Mouse (Mus musculus): ENCODE measurements at regions not wholly inside any gene's neighbourhood (a gene's known extent, or its start where the extent isn't known, plus 50 kb on each side); places are given as distances from the start of the nearest gene placed in this dataset.

- CTCF ChIA-PET: no interaction called here
These were observed 51.9 kb upstream of the Lgalsl start for GRCm38 (mm10) chr11:20882756-20883155.

GRCm38 (mm10) chr11:20883907-20884306 lies 53.1 kb upstream of the Lgalsl start:
- CTCF ChIA-PET: no interaction called here

GRCm38 (mm10) chr11:20887044-20887443 lies 56.2 kb upstream of the Lgalsl start:
- CTCF ChIA-PET: no interaction called here

GRCm38 (mm10) chr11:20890479-20890878 lies 59.6 kb upstream of the Lgalsl start:
- CTCF ChIA-PET: no interaction called here

GRCm38 (mm10) chr11:20891711-20892110 lies 60.9 kb upstream of the Lgalsl start:
- CTCF ChIA-PET: no interaction called here

- CTCF ChIA-PET: no interaction called here
These were observed 65.6 kb upstream of the Lgalsl start for GRCm38 (mm10) chr11:20896277-20897123.

GRCm38 (mm10) chr11:20897468-20897867 lies 66.6 kb upstream of the Lgalsl start:
- CTCF ChIA-PET: no interaction called here

GRCm38 (mm10) chr11:20898558-20898957 lies 67.7 kb upstream of the Lgalsl start:
- CTCF ChIA-PET: no interaction called here

- CTCF ChIA-PET: interaction anchor here (0.6 kb wide), 1 partner anchor 194 kb away, joined by 4 read pairs; no protein-coding TSS in a partner anchor
These were observed 68.9 kb upstream of the Lgalsl start for GRCm38 (mm10) chr11:20899766-20900165.

- CTCF ChIA-PET: no interaction called here
These were observed 71.1 kb upstream of the Lgalsl start for GRCm38 (mm10) chr11:20902001-20902400.

- CTCF ChIA-PET: no interaction called here
These were observed 72.1 kb upstream of the Lgalsl start for GRCm38 (mm10) chr11:20902910-20903309.

- CTCF ChIA-PET: no interaction called here
These were observed 77.1 kb upstream of the Lgalsl start for GRCm38 (mm10) chr11:20907996-20908395.

- CTCF ChIA-PET: no interaction called here
These were observed 77.6 kb upstream of the Lgalsl start for GRCm38 (mm10) chr11:20908471-20908870.

- CTCF ChIA-PET: interaction anchor here (0.9 kb wide), 1 partner anchor 264 kb away, joined by 4 read pairs; no protein-coding TSS in a partner anchor
These were observed 82.2 kb upstream of the Lgalsl start for GRCm38 (mm10) chr11:20913042-20913441.

GRCm38 (mm10) chr11:20913598-20914296 lies 82.9 kb upstream of the Lgalsl start:
- CTCF ChIA-PET: interaction anchor here (0.9 kb wide), 1 partner anchor 264 kb away, joined by 4 read pairs; no protein-coding TSS in a partner anchor

GRCm38 (mm10) chr11:20914297-20914997 lies 83.6 kb upstream of the Lgalsl start:
- CTCF ChIA-PET: interaction anchor here (0.6 kb wide), 1 partner anchor 17 kb away, joined by 3 read pairs; no protein-coding TSS in a partner anchor

- CTCF ChIA-PET: interaction anchor here (0.7 kb wide), 1 partner anchor 28 kb away, joined by 4 read pairs; no protein-coding TSS in a partner anchor
These were observed 84.3 kb upstream of the Lgalsl start for GRCm38 (mm10) chr11:20915182-20915602.

- CTCF ChIA-PET: interaction anchor here (0.6 to 0.7 kb wide), 2 partner anchors 18 to 27 kb away, joined by 3 to 4 read pairs; no protein-coding TSS in a partner anchor
These were observed 85.0 kb upstream of the Lgalsl start for GRCm38 (mm10) chr11:20915687-20916432.

- CTCF ChIA-PET: no interaction called here
These were observed 85.6 kb upstream of the Lgalsl start for GRCm38 (mm10) chr11:20916473-20916911.

GRCm38 (mm10) chr11:20916961-20917360 lies 86.1 kb upstream of the Lgalsl start:
- CTCF ChIA-PET: interaction anchor here (1.0 kb wide), 1 partner anchor 264 kb away, joined by 3 read pairs; no protein-coding TSS in a partner anchor

GRCm38 (mm10) chr11:20917483-20917882 lies 86.6 kb upstream of the Lgalsl start:
- CTCF ChIA-PET: interaction anchor here (1.0 kb wide), 1 partner anchor 264 kb away, joined by 3 read pairs; no protein-coding TSS in a partner anchor

Measured in spleen, embryonic (tissue).